Mouse (Mus musculus) G1E (cell line): ENCODE results near the gene Ston1. TPM values are rescaled to one million over a fixed set of nuclear protein-coding genes. Genes with fewer than 3 reads are reported as not detected.

Source experiments
- ATAC-seq: 2 replicates; pipeline ENCODE4 v1.8.0; 2016; ENCODE audit warnings: mild to moderate bottlenecking; ENCODE audit not compliant: insufficient number of reproducible peaks, poor library complexity, low FRiP score, severe bottlenecking; ENCODE audit errors: extremely low read depth
- DNase-seq: peaks from one replicate; pipeline ENCODE4 v3.0.0; 2012; ENCODE audit warnings: low spot score
- H3K27me3 ChIP-seq: 2 replicates; pipeline ENCODE4 v1.6.1; 2012; ENCODE audit warnings: mild to moderate bottlenecking, low read length, inconsistent platforms; ENCODE audit not compliant: insufficient read depth
- H3K36me3 ChIP-seq: replicated peaks from 2 replicates; pipeline ENCODE3; 2012; ENCODE audit warnings: mild to moderate bottlenecking, inconsistent platforms
- H3K4me1 ChIP-seq: 2 replicates; pipeline ENCODE4 v1.6.1; 2012; ENCODE audit warnings: low read depth, low read length, inconsistent platforms, mixed read lengths; ENCODE audit not compliant: insufficient read depth
- H3K4me3 ChIP-seq: 2 replicates; pipeline ENCODE4 v1.5.1; 2012; ENCODE audit warnings: low read depth, mild to moderate bottlenecking, inconsistent platforms, low read length, moderate library complexity, mixed read lengths
- H3K9me3 ChIP-seq: replicated peaks from 2 replicates; pipeline ENCODE4 v1.6.1; 2012; ENCODE audit warnings: inconsistent platforms
- CTCF ChIP-seq: IDR thresholded peaks from 2 replicates; pipeline ENCODE4 v1.5.1; 2012; ENCODE audit warnings: low read depth, low read length, inconsistent platforms, mixed read lengths
- GATA1 ChIP-seq: IDR thresholded peaks from 2 replicates; pipeline ENCODE4 v1.6.1; 2012; ENCODE audit warnings: borderline replicate concordance, low read length, inconsistent platforms, mixed read lengths
- GATA2 ChIP-seq: IDR thresholded peaks from 2 replicates; pipeline ENCODE4 v1.6.1; 2012; ENCODE audit warnings: low read depth, low read length, inconsistent platforms, borderline replicate concordance
- POLR2AphosphoS5 ChIP-seq: IDR thresholded peaks from 2 replicates; pipeline ENCODE4 v1.6.1; 2012; ENCODE audit warnings: low read depth, low read length, inconsistent platforms; ENCODE audit not compliant: insufficient replicate concordance
- TAL1 ChIP-seq: conservative IDR thresholded peaks from 2 replicates; pipeline ENCODE4 v1.6.1; 2012; ENCODE audit warnings: low read depth, low read length, inconsistent platforms, mixed read lengths
- polyA plus RNA-seq: library from polyadenylated mRNA; stranded (reverse); fragments of >175 nt; gene quantifications from 2 replicates; pipeline ENCODE4 v1.2.3, GENCODE M21; 2012
- total RNA-seq, 2 experiments: library from RNA; stranded (forward) in 1 of 2; stranded (reverse) in 1 of 2; fragments of 200-1000 nt in 1 of 2; fragments of >200 nt in 1 of 2; fragmentation: Nextera tagmentation in 1 of 2; gene quantifications; 2 replicates each; pipeline ENCODE4 v1.2.3; 2014 to 2017

Gene Ston1
- total and polyA plus RNA-seq, 3 experiments: 0.14 to 1.1 (median 0.49) TPM

GRCm38 (mm10) chr17:88583411-88583810 is 14.1 kb upstream of the Ston1 start:
- H3K27me3 ChIP-seq: no peaks in the 10 kb centered on the region
- H3K36me3 ChIP-seq: peaks cover 82% of the 10 kb centered on the region
- DNase-seq: no peak
- TF ChIP-seq GATA2 (no peak), TAL1 (no peak), GATA1 (no peak), POLR2AphosphoS5 (no peak), CTCF (no peak)
- no peaks in the 10 kb centered on the region for H3K4me1 ChIP-seq
- H3K4me3 ChIP-seq: no peak overlapping the region
- no peaks in the 10 kb centered on the region for H3K9me3 ChIP-seq
- ATAC-seq: no peak

- Histone ChIP-seq H3K36me3 (peaks cover 66% of the 10 kb centered on the region), H3K9me3 (no peaks in the 10 kb centered on the region), H3K27me3 (no peaks in the 10 kb centered on the region), H3K4me3 (no peak overlapping the region), H3K4me1 (no peaks in the 10 kb centered on the region)
- TF ChIP-seq GATA1: no peak
- TF ChIP-seq POLR2AphosphoS5: no peak
- no peak for TF ChIP-seq CTCF
- TF ChIP-seq TAL1: no peak
- no peak for TF ChIP-seq GATA2
- DNase-seq: no peak
- no peak for ATAC-seq
Observed at GRCm38 (mm10) chr17:88587371-88587770, 10.1 kb upstream of the Ston1 start.

GRCm38 (mm10) chr17:88588228-88588627 is 9.3 kb upstream of the Ston1 start:
- TF ChIP-seq TAL1 (no peak), GATA2 (no peak), POLR2AphosphoS5 (no peak), GATA1 (no peak), CTCF (no peak)
- ATAC-seq (no peak), DNase-seq (no peak)
- Histone ChIP-seq H3K36me3 (peaks cover 59% of the 10 kb centered on the region), H3K4me3 (no peak overlapping the region), H3K27me3 (no peaks in the 10 kb centered on the region), H3K4me1 (no peaks in the 10 kb centered on the region), H3K9me3 (no peaks in the 10 kb centered on the region)

- Histone ChIP-seq H3K27me3 (no peaks in the 10 kb centered on the region), H3K36me3 (peaks cover 43% of the 10 kb centered on the region), H3K4me1 (no peaks in the 10 kb centered on the region), H3K9me3 (no peaks in the 10 kb centered on the region), H3K4me3 (no peak overlapping the region)
- ATAC-seq (no peak), DNase-seq (no peak)
- no peak for TF ChIP-seq GATA1
- no peak for TF ChIP-seq TAL1
- TF ChIP-seq GATA2: no peak
- no peak for TF ChIP-seq POLR2AphosphoS5
- TF ChIP-seq CTCF: no peak
Observed at GRCm38 (mm10) chr17:88590251-88590650, 7.2 kb upstream of the Ston1 start.

GRCm38 (mm10) chr17:88595071-88595470 is 2.4 kb upstream of the Ston1 start:
- no peak for DNase-seq

GRCm38 (mm10) chr17:88596068-88596467 is 1.4 kb upstream of the Ston1 start:
- DNase-seq (no peak), ATAC-seq (no peak)
- Histone ChIP-seq H3K36me3 (no peaks in the 10 kb centered on the region), H3K9me3 (no peaks in the 10 kb centered on the region), H3K4me3 (no peak overlapping the region), H3K27me3 (peaks cover 17% of the 10 kb centered on the region), H3K4me1 (peaks cover 12% of the 10 kb centered on the region)
- no peak for TF ChIP-seq GATA2
- no peak for TF ChIP-seq POLR2AphosphoS5
- no peak for TF ChIP-seq TAL1
- no peak for TF ChIP-seq GATA1
- no peak for TF ChIP-seq CTCF

More at GRCm38 (mm10) chr17:88595071-88595470, 2.4 kb upstream of the Ston1 start:
- no peak for ATAC-seq
- H3K27me3 ChIP-seq: peaks cover 17% of the 10 kb centered on the region
- H3K4me3 ChIP-seq: no peak overlapping the region
- TF ChIP-seq TAL1: no peak
- TF ChIP-seq CTCF: no peak
- peaks cover 5% of the 10 kb centered on the region for H3K36me3 ChIP-seq
- no peaks in the 10 kb centered on the region for H3K9me3 ChIP-seq
- peaks cover 12% of the 10 kb centered on the region for H3K4me1 ChIP-seq
